Mouse (Mus musculus) inflammation-experienced regulatory T-cells (primary cell): ENCODE data around the gene Clock. TPM values are rescaled to one million over a fixed set of nuclear protein-coding genes. Genes with fewer than 3 reads are reported as not detected.

Experiments
- polyA plus RNA-seq, 2 experiments: library from polyadenylated mRNA; unstranded; fragments of 100-300 nt; shearing (Covaris generic); gene quantifications; one replicate each; pipeline ENCODE4 v1.2.1; 2017

Gene Clock
- 10 to 100 TPM; 15.0 to 16.4 TPM for polyA plus RNA-seq

DNA sequence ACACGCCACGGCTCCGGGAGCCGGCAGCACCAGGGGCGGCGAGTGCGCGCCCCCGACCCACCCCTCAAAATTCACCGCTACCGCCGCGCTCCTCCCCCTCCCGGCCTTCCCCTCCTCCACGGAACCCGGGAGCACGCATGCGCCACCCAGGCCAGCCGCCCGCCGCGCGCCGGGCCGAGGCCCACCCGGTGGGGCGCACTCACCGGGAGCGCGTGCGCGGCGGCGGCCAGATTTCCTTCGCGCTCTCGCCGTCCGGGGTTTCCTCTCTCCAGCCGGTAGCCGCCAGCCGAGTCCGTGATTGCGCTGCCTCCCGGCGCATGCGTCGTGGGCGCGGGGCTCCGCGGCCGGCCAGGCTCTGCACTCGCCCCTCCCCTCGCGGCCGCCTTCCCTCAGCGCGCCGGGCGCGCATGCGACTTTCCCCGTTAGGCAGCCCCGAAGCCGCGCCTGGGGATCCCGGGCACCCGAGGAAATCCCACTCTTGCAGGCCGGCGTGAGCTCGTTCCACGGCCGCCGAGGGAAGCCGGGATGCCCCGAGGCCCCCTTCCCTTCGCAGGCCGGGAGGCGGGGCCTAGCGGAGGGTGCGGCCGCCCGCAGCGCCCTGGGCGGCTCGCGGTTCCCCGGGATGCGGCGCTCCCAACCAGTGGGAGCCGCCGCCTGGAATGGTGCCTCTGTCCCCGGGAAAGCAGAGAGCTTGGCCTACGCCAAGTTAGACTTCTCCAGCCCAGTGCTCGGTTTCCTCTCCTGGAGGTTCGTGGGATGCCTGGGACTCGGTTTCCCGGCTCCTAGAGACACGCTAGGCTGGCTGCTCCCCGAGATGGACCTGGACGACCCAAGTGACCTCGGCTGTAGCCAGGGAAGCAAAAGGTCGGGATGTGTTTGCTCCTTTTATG, at the start of gene Clock:
Clock (minus strand) TSS at position 341 of the 890 bp plus-strand sequence.

DNA sequence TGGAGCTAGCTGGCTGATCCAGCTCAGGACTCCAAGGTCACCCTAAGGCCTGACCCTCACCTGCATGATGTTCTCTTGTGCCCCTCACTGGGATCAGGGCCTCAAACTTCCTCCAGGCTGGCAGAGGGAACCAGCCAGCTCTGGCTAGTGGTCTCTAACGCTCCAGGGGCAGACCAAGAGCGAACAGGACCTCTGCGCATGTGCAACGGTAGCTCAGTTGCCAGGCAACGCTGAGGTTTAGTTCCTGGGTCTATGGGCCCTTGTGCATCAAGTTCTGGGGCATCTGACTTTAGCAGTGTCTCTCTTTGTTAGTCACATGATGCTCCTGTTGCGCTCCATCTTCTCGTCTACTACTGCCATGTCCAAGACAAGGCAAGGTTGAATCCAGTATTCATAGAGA, 26.4 kb upstream of the Clock start, which contains the start of gene Pdcl2:
Pdcl2 (minus strand) TSS at position 204 of the 400 bp plus-strand sequence.

DNA sequence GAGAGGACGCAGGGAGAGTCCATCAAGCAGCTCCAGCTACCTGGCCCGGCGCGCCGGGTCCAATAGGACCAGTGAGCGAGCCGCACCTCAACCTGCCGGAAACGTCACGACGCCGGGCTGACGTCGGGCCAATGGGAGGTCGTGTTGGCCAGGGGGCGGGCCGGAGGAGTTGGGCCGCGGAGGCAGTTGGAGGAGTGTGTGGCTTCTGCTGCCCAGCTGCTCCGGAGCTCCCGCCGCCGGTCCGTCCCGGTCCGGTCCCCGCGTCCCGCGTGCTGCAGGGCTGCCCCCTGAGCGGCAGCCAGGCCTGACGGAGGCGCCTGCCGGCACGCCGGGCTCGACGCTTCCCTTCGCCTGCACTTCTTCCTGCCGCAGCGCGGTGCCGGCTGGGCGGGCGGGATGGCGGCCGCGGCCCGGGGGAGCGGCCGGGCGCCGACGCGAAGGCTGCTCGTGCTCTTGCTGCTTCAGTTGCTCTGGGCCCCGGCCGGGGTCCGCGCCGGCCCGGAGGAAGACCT, 120.8 kb downstream of the Clock start, which contains the start of gene Tmem165:
Tmem165 (plus strand) TSS at position 131 of the 512 bp plus-strand sequence.

Other genes with a start within 250 kb of the Clock start
- 10 to 100 TPM; 52.6 to 75.0 TPM for gene Srd5a3, start 164.5 kb downstream of the Clock start, polyA plus RNA-seq
- 10 to 100 TPM; 92.6 to 92.7 TPM for gene Tmem165, start 120.9 kb downstream of the Clock start, polyA plus RNA-seq
- gene Pdcl2, start 26.4 kb upstream of the Clock start, polyA plus RNA-seq = 1 to 10 TPM in 1 of 2 experiments, not detected in 1; 1.6 TPM
- gene Nmu, start 59.0 kb upstream of the Clock start, polyA plus RNA-seq = not detected
- gene Gm7271, start 179.2 kb upstream of the Clock start, polyA plus RNA-seq = under 1 TPM in 1 of 2 experiments, not detected in 1; 0.58 TPM
- 10 to 100 TPM; 47.0 to 47.2 TPM for gene Exoc1, start 224.5 kb upstream of the Clock start, polyA plus RNA-seq